Mouse (Mus musculus): ENCODE results near the gene 2410002F23Rik. TPM values are rescaled to one million over a fixed set of nuclear protein-coding genes. Genes with fewer than 3 reads are reported as not detected.
"Not testable (repeated sequence)": the region's sequence is repeated elsewhere in the genome, so short reads cannot be mapped to it uniquely, and the experiment has no call there.

The 2410002F23Rik gene
- polyA plus RNA-seq, 1 experiment from 2014 or later, result 28.0 TPM

GRCm38 (mm10) chr7:44281586-44281985 is 35.1 kb downstream of the 2410002F23Rik start:
- no peak for ATAC-seq (ENCODE audit: insufficient read depth)
- no peaks in the 10 kb centered on the region for H3K9me3 ChIP-seq (replicated peaks)
- H3K4me3 ChIP-seq (replicated peaks), result no peak overlapping the region
- H3K4me2 ChIP-seq, result no peak overlapping the region
- WGBS (ENCODE audit: insufficient replicate concordance), result 65% methylated on average over 7 of the region's 7 CpGs
- no peaks in the 10 kb centered on the region for H3K4me1 ChIP-seq (replicated peaks)
- no peak overlapping the region for H3K27ac ChIP-seq (replicated peaks)
- H3K36me3 ChIP-seq (replicated peaks), result no peaks in the 10 kb centered on the region
- H3K9ac ChIP-seq, result no peak overlapping the region
- H3K27me3 ChIP-seq, result no peaks in the 10 kb centered on the region; the same call in 1 of the 2 replicates

- H3K36me3 ChIP-seq (replicated peaks), result no peaks in the 10 kb centered on the region
- no peak overlapping the region for H3K27ac ChIP-seq (replicated peaks)
- no peaks in the 10 kb centered on the region for H3K4me1 ChIP-seq (replicated peaks)
- ATAC-seq (ENCODE audit: insufficient read depth), result no peak
- H3K4me2 ChIP-seq, result no peak overlapping the region
- WGBS (ENCODE audit: insufficient replicate concordance), result 48% methylated on average over 7 of the region's 7 CpGs
- H3K9ac ChIP-seq, result no peak overlapping the region
- H3K9me3 ChIP-seq (replicated peaks), result no peaks in the 10 kb centered on the region
- H3K27me3 ChIP-seq, result peaks cover 5% of the 10 kb centered on the region; the same call in 1 of the 2 replicates
- H3K4me3 ChIP-seq (replicated peaks), result no peak overlapping the region
Observed at GRCm38 (mm10) chr7:44287760-44288159, 41.2 kb downstream of the 2410002F23Rik start.

GRCm38 (mm10) chr7:44290986-44291385 is 44.5 kb downstream of the 2410002F23Rik start:
- ATAC-seq (ENCODE audit: insufficient read depth), result no peak
- Histone ChIP-seq H3K9ac (no peak overlapping the region), H3K9me3 (replicated peaks) (no peaks in the 10 kb centered on the region), H3K4me3 (replicated peaks) (no peak overlapping the region), H3K4me1 (replicated peaks) (no peaks in the 10 kb centered on the region), H3K27ac (replicated peaks) (no peak overlapping the region), H3K27me3 (peaks cover 9% of the 10 kb centered on the region; the same call in 1 of the 2 replicates), H3K4me2 (no peak overlapping the region), H3K36me3 (replicated peaks) (no peaks in the 10 kb centered on the region)
- 48% methylated on average over 4 of the region's 4 CpGs for WGBS (ENCODE audit: insufficient replicate concordance)

GRCm38 (mm10) chr7:44291418-44291817 is 44.9 kb downstream of the 2410002F23Rik start:
- H3K4me2 ChIP-seq, result no peak overlapping the region
- no peak for ATAC-seq (ENCODE audit: insufficient read depth)
- WGBS (ENCODE audit: insufficient replicate concordance), result 36% methylated on average over 4 of the region's 4 CpGs
- H3K27me3 ChIP-seq, result peaks cover 9% of the 10 kb centered on the region; the same call in 1 of the 2 replicates
- H3K9ac ChIP-seq, result no peak overlapping the region
- H3K4me3 ChIP-seq (replicated peaks), result no peak overlapping the region
- H3K9me3 ChIP-seq (replicated peaks), result no peaks in the 10 kb centered on the region
- H3K27ac ChIP-seq (replicated peaks), result no peak overlapping the region
- H3K4me1 ChIP-seq (replicated peaks), result no peaks in the 10 kb centered on the region
- no peaks in the 10 kb centered on the region for H3K36me3 ChIP-seq (replicated peaks)

- H3K4me1 ChIP-seq (replicated peaks); H3K9me3 ChIP-seq (replicated peaks); H3K4me2 ChIP-seq; H3K4me3 ChIP-seq (replicated peaks); H3K27me3 ChIP-seq; H3K27ac ChIP-seq (replicated peaks); H3K9ac ChIP-seq; ATAC-seq (ENCODE audit: insufficient read depth); H3K36me3 ChIP-seq (replicated peaks): not testable (repeated sequence)
- 49% methylated on average over 2 of the region's 2 CpGs for WGBS (ENCODE audit: insufficient replicate concordance)
Observed at GRCm38 (mm10) chr7:44297501-44297900, 51.0 kb downstream of the 2410002F23Rik start.

Other genes with a start within 250 kb of the 2410002F23Rik start
- 0.12 and 0.14 TPM in 2 replicates for gene Klk1b26, start 234.6 kb upstream of the 2410002F23Rik start, polyA plus RNA-seq (2015; fragmentation: Nextera tagmentation; extraction: Ambion mirVana)
- gene Klk1b27, start 194.4 kb upstream of the 2410002F23Rik start, polyA plus RNA-seq (2015; fragmentation: Nextera tagmentation; extraction: Ambion mirVana), result not detected in 2 replicates
- not detected in 2 replicates for gene Klk1b21, start 144.4 kb upstream of the 2410002F23Rik start, polyA plus RNA-seq (2015; fragmentation: Nextera tagmentation; extraction: Ambion mirVana)
- not detected in 2 replicates for gene Klk1b22, start 134.0 kb upstream of the 2410002F23Rik start, polyA plus RNA-seq (2015; fragmentation: Nextera tagmentation; extraction: Ambion mirVana)
- not detected in 2 replicates for gene Klk1b16, start 110.0 kb upstream of the 2410002F23Rik start, polyA plus RNA-seq (2015; fragmentation: Nextera tagmentation; extraction: Ambion mirVana)
- not detected in 2 replicates for gene Klk1b24, start 58.5 kb upstream of the 2410002F23Rik start, polyA plus RNA-seq (2015; fragmentation: Nextera tagmentation; extraction: Ambion mirVana)
- not detected in 2 replicates for gene Klk1b3, start 48.5 kb upstream of the 2410002F23Rik start, polyA plus RNA-seq (2015; fragmentation: Nextera tagmentation; extraction: Ambion mirVana)
- not detected in 2 replicates for gene Klk1b4, start 39.3 kb upstream of the 2410002F23Rik start, polyA plus RNA-seq (2015; fragmentation: Nextera tagmentation; extraction: Ambion mirVana)
- not detected in 2 replicates for gene Klk1b5, start 30.8 kb upstream of the 2410002F23Rik start, polyA plus RNA-seq (2015; fragmentation: Nextera tagmentation; extraction: Ambion mirVana)
- gene Klk1, start 21.4 kb upstream of the 2410002F23Rik start, polyA plus RNA-seq (2015; fragmentation: Nextera tagmentation; extraction: Ambion mirVana), result 0.16 TPM in 1 of 2 replicates, not detected in the other
- gene Gm36864, start 10.5 kb upstream of the 2410002F23Rik start, polyA plus RNA-seq (2015; fragmentation: Nextera tagmentation; extraction: Ambion mirVana), result 0.07 TPM in 1 of 2 replicates, not detected in the other
- 0.94 and 1.2 TPM in 2 replicates for gene 1700028J19Rik, start within 50 bp of the 2410002F23Rik start, polyA plus RNA-seq (2015; fragmentation: Nextera tagmentation; extraction: Ambion mirVana)
- 0.14 TPM in 1 of 2 replicates, not detected in the other for gene Acp4, start 10.7 kb downstream of the 2410002F23Rik start, polyA plus RNA-seq (2015; fragmentation: Nextera tagmentation; extraction: Ambion mirVana)
- not detected in 2 replicates for gene Gm15517, start 14.7 kb downstream of the 2410002F23Rik start, polyA plus RNA-seq (2015; fragmentation: Nextera tagmentation; extraction: Ambion mirVana)
- 0.54 and 0.63 TPM in 2 replicates for gene Clec11a, start 60.2 kb downstream of the 2410002F23Rik start, polyA plus RNA-seq (2015; fragmentation: Nextera tagmentation; extraction: Ambion mirVana)
- 0.05 and 0.06 TPM in 2 replicates for gene Shank1, start 63.5 kb downstream of the 2410002F23Rik start, polyA plus RNA-seq (2015; fragmentation: Nextera tagmentation; extraction: Ambion mirVana)
- gene Syt3, start 137.4 kb downstream of the 2410002F23Rik start, polyA plus RNA-seq (2015; fragmentation: Nextera tagmentation; extraction: Ambion mirVana), result not detected in 2 replicates
- gene 1700008O03Rik, start 139.1 kb downstream of the 2410002F23Rik start, polyA plus RNA-seq (2015; fragmentation: Nextera tagmentation; extraction: Ambion mirVana), result 0.16 TPM in 1 of 2 replicates, not detected in the other
- 0.03 TPM in 1 of 2 replicates, not detected in the other for gene Lrrc4b, start 182.3 kb downstream of the 2410002F23Rik start, polyA plus RNA-seq (2015; fragmentation: Nextera tagmentation; extraction: Ambion mirVana)
- 14.3 and 17.3 TPM in 2 replicates for gene Aspdh, start 218.7 kb downstream of the 2410002F23Rik start, polyA plus RNA-seq (2015; fragmentation: Nextera tagmentation; extraction: Ambion mirVana)
- 175 and 198 TPM in 2 replicates for gene Josd2, start 221.3 kb downstream of the 2410002F23Rik start, polyA plus RNA-seq (2015; fragmentation: Nextera tagmentation; extraction: Ambion mirVana)
- 45.9 and 55.4 TPM in 2 replicates for gene Emc10, start 249.8 kb downstream of the 2410002F23Rik start, polyA plus RNA-seq (2015; fragmentation: Nextera tagmentation; extraction: Ambion mirVana)
- gene Fam71e1, start 249.9 kb downstream of the 2410002F23Rik start, polyA plus RNA-seq (2015; fragmentation: Nextera tagmentation; extraction: Ambion mirVana), result 1.7 and 2.0 TPM in 2 replicates

Measured in liver, embryonic 15.5 days (tissue).